Mouse (Mus musculus) kidney, adult 2 months (tissue): ENCODE measurements around the gene Nrf1.

Source experiments
- CTCF ChIP-seq: fragments of 200-500 bp; conservative IDR thresholded peaks from 2 replicates; pipeline ENCODE4 v1.5.1; 2011; ENCODE audit warnings: low read depth, mild to moderate bottlenecking, control low read depth, low read length, moderate library complexity, mixed read lengths; ENCODE audit not compliant: insufficient read depth, insufficient read length
- POLR2A ChIP-seq: fragments of 200-500 bp; IDR thresholded peaks from one replicate; pipeline ENCODE4 v1.6.1; 2011; ENCODE audit warnings: low read depth, low read length, control low read depth

DNA sequence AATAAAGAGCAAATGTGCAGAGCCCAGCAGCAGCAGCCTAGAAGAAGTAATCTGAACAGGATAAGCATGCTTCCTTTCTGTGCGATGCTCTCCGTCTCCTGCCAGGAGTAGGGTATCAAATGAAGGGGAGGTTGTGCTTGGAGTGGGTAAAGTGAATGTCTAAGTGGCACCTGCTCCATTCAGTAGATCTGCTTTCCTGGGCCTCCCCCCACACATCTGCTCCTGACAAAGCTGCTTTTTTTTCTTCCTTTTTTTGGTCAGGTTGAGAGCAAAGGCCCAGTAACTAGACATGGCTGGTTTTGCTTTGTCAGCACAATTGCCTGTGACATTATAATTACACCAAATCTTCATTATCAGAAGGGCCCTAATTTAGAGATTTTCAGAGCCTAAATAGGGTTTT is 89.4 kb downstream of the Nrf1 start:
- TF ChIP-seq CTCF, result no peak
- no peak for TF ChIP-seq POLR2A
